Mouse (Mus musculus) testis, adult 2 months (tissue): ENCODE results near the gene 2310039H08Rik. TPM values are rescaled to one million over a fixed set of nuclear protein-coding genes. Genes with fewer than 3 reads are reported as not detected.
A peak's percentile ranks its signal among the peaks of the same experiment; 100 is the strongest.

Source experiments
- H3K27ac ChIP-seq: fragments of 200-500 bp; 2 replicates; pipeline ENCODE4 v1.5.1; 2012; ENCODE audit warnings: low read depth, low read length; ENCODE audit not compliant: control insufficient read depth, insufficient read depth
- H3K27me3 ChIP-seq: fragments of 200-500 bp; 2 replicates; pipeline ENCODE4 v1.6.1; 2012; ENCODE audit warnings: mild to moderate bottlenecking, low read length, moderate library complexity; ENCODE audit not compliant: control insufficient read depth, insufficient read depth
- H3K36me3 ChIP-seq: fragments of 200-500 bp; 2 replicates; pipeline ENCODE4 v1.6.1; 2012; ENCODE audit warnings: mild to moderate bottlenecking, low read length; ENCODE audit not compliant: control insufficient read depth, insufficient read depth
- H3K4me1 ChIP-seq: fragments of 200-500 bp; 2 replicates; pipeline ENCODE4 v1.6.1; 2012; ENCODE audit warnings: low read length; ENCODE audit not compliant: control insufficient read depth, insufficient read depth
- H3K4me3 ChIP-seq: fragments of 200-500 bp; 2 replicates; pipeline ENCODE4 v1.5.1; 2012; ENCODE audit warnings: low read depth, mild to moderate bottlenecking, low read length, moderate library complexity, mixed read lengths; ENCODE audit not compliant: control insufficient read depth
- CTCF ChIP-seq: fragments of 200-500 bp; IDR thresholded peaks from 2 replicates; pipeline ENCODE4 v1.5.1; 2012; ENCODE audit warnings: low read depth, mild to moderate bottlenecking, inconsistent platforms, low read length, moderate library complexity; ENCODE audit not compliant: control insufficient read depth, insufficient read depth, insufficient replicate concordance
- POLR2A ChIP-seq: fragments of 200-500 bp; IDR thresholded peaks from 2 replicates; pipeline ENCODE4 v1.6.1; 2012; ENCODE audit warnings: low read depth, mild to moderate bottlenecking, inconsistent platforms, low read length, moderate library complexity; ENCODE audit not compliant: control insufficient read depth
- polyA plus RNA-seq: library from polyadenylated mRNA; depleted of rRNA; stranded (reverse); fragments of >200 nt; gene quantifications from 2 replicates; pipeline ENCODE4 v1.2.3, GENCODE M21; 2012; rRNA removed

The 2310039H08Rik gene
- 86.6 and 89.2 TPM in 2 replicates for polyA plus RNA-seq

DNA sequence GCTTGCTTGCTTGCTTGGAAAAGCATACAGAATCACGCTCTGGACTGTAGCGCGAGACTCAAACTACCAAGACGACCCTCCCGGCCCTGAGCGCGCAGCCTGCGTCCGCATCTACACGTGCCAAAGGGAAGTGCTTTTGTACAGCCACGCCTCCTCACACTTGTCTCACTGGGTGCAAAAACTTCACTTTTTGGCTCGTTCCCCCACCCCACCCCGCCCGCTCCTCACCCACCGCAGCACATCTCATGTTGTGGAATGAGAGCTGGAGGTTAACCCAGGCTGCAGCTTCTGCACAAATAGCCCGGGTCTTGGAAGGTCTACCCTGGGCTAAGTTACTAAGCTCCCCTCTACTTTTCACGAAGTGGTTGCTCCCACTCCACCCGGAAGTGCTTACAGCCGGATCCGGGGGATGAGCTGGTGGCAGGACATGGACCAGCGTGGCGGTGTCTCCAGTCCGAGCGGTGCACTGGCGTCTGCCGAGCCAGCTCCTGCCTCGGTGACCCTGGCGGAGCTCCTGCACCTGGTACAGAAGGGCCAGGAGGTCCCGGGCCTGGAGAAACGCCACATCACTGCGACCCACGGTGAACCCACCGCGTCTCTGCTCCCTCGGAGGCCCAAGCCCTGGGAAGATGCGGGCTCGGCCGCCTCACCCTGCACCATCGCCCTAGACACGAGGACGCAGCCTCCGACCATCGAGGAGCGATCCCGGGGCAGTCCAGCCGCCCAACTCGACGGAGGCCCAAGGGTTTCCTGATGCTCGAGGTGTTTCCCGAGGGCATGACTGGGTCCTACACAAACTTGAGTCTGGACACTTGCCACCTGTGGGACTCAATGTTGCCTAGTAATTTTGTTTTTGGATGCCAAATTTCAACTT is at the start of gene 2310039H08Rik:
Gene 2310039H08Rik, plus strand, starts transcription at position 232 of the 874 bp plus-strand sequence.
- Histone ChIP-seq H3K27ac (peak within 1 kb of the TSS; percentile 87), H3K4me3 (peak within 1 kb of the TSS; percentile 92), H3K36me3 (peaks cover 4% of the 10 kb centered on the region; the same call in 1 of the 2 replicates), H3K4me1 (peaks cover 4% of the 10 kb centered on the region), H3K27me3 (no peaks in the 10 kb centered on the region)
- TF ChIP-seq CTCF (no peak), POLR2A (peak; percentile 86)

DNA sequence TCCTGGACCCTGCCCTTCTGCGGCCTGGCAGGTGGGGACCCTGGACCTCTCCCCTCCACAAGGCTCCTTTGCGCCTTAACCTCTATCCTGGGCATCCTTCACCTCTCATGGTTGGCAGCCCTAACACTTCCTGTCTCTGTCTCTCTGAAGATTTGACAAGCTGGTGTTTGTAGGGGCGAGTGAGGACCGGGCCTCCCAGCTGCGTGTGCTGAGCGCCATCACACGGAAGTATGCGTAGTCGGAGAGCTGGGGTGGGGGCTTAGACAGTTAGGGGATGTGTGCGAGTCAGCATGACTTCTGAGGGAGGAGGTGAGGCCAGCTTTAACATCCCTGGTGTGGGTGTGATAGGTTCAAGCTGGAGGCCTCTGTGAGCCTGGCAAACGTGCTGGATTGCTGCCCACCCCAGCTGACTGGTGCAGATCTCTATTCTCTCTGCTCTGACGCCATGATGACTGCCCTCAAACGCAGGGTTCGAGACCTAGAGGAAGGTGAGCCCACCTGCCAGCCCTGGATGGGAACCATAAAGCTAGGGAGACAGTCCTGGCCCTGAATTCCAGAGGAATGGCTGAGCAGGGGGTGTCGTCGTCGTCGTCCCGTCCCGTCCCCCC is 47.9 kb upstream of the 2310039H08Rik start:
- no peak overlapping the region for H3K4me3 ChIP-seq
- H3K36me3 ChIP-seq: no peaks in the 10 kb centered on the region; the same call in 1 of the 2 replicates
- no peak for TF ChIP-seq POLR2A
- no peak for TF ChIP-seq CTCF
- no peak overlapping the region for H3K27ac ChIP-seq
- H3K4me1 ChIP-seq: peaks cover 8% of the 10 kb centered on the region
- no peaks in the 10 kb centered on the region for H3K27me3 ChIP-seq

DNA sequence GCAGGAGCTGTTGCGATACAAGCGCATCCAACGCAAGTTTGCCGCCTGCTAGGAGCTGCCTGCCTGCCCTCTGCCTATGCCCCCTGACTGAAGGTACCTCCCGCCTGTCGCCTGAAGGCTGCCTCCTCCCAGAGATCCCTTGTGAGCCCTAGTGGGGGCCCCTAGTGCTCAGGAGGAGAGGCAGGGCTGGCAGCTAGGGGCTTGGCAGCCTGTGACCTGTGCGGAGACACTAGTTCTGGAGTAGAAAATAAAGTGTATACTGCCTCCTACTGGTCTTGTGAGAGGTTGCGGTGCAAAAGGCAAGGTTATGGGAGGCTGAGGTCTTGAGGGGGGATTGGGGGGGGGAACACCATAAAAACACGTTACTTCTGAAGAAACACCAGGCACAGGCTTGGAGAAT is 47.2 kb upstream of the 2310039H08Rik start:
- no peak overlapping the region for H3K4me3 ChIP-seq
- H3K4me1 ChIP-seq: peaks cover 8% of the 10 kb centered on the region
- H3K36me3 ChIP-seq: no peaks in the 10 kb centered on the region; the same call in 1 of the 2 replicates
- no peaks in the 10 kb centered on the region for H3K27me3 ChIP-seq
- TF ChIP-seq CTCF (peak; percentile 34; the same call in 1 of the 2 replicates), POLR2A (no peak)
- no peak overlapping the region for H3K27ac ChIP-seq

DNA sequence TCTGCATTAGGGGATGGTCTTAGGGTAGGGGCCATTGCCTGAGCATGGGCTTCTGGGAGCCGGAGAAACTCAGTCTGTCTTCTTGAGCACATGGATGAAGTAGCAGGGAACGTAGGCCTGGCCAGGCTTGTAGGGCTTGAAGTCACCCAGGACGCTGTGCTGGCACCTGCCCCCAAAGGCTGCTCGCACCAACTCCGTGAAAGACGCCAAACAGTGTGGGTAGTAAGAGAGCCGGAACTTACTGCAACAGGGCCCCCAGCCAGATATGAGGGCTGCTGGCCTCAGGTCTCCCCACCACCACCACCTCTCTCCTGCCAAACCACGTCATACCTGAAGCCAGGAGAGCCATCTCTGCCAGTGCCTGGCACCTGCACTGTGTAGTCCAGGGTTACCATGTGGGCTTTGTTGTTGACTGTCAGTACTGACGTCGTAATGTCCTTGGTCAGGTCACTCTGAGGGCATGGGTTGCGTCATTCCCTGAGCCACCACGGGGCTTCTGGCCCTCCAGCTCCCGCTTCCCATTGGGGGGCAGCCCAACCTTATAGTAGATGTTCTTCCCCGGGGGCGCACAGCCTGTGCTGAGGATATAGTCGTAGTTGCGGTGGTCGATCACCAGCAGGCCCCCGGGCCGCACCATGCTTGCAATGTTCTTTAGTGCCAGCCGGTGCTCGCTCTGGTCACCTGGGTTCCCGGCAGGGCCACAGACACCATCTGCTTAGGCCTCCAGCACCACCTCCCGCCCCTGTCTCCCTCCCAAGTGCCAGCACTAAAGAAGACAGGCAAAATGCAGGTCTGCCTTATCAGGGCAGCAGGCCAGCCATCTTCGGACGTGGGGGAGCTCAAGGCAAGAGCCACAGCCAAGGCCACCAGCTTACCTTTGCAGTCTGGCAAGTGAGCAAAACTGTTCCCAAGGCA is 46.4 kb upstream of the 2310039H08Rik start:
- Histone ChIP-seq H3K4me1 (peaks cover 8% of the 10 kb centered on the region), H3K27me3 (no peaks in the 10 kb centered on the region), H3K36me3 (no peaks in the 10 kb centered on the region; the same call in 1 of the 2 replicates), H3K27ac (no peak overlapping the region), H3K4me3 (no peak overlapping the region)
- no peak for TF ChIP-seq CTCF

DNA sequence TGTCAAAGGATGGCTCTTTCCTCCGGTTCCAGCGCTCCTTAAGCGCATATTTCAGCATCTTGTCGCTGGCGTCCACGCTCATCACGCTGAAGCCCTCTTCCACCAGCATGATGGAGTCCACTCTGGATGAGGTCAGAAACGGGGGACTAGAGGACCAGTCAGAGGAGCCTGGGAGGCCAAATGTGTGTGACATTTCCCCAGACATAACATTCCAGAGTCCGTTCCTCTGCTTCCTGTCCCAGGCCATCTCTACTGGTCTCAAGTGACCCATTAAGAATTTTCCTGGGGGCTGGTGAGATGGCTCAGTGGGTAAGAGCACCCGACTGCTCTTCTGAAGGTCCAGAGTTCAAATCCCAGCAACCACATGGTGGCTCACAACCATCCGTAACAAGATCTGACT is 45.2 kb upstream of the 2310039H08Rik start:
- Histone ChIP-seq H3K4me1 (peaks cover 8% of the 10 kb centered on the region), H3K27me3 (no peaks in the 10 kb centered on the region), H3K36me3 (no peaks in the 10 kb centered on the region; the same call in 1 of the 2 replicates), H3K4me3 (no peak overlapping the region), H3K27ac (no peak overlapping the region)
- no peak for TF ChIP-seq POLR2A
- TF ChIP-seq CTCF: no peak

DNA sequence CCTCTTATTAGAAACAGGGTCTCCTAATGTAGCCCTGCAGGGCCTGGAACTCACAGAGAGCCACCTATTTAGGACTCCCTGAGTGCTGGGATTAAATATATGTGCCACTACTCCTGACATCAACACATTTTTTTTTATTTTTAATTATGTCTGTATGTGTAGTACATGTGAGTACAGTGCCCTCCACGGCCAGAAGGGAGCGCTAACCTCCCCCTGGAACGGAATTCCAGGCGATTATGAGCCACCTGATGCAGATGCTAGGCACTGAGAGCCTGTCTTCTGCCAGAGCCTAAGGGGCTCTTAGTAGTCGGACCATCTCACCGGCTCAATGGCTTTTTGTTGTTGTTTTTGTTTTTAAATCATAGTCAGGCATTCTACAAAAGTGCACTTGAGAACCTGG is 44.4 kb upstream of the 2310039H08Rik start:
- Histone ChIP-seq H3K4me3 (no peak overlapping the region), H3K27me3 (no peaks in the 10 kb centered on the region)
- no peak for TF ChIP-seq POLR2A
- TF ChIP-seq CTCF: peak; percentile 26; the same call in 1 of the 2 replicates

DNA sequence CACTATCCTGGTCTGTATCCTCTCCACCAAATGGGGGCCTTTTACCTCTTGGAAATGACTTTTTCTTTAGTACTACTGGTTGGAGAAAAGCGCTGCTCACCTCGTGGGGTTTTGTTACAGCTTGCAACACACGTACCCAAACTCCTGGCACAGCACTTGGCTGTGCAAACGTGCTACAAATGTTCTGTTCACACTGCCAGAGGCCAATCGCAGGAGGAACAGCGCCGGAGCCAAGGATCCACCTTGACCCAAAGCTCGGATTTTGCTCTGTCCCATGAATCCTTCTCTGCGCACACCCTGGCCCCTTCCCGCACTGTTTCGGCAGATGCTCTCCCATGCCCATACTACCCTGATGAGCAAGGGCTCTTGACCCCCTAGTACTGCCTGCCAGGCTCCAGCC is 43.9 kb upstream of the 2310039H08Rik start:
- no peak for TF ChIP-seq POLR2A
- TF ChIP-seq CTCF: no peak
- Histone ChIP-seq H3K36me3 (no peaks in the 10 kb centered on the region), H3K27me3 (no peaks in the 10 kb centered on the region), H3K27ac (no peak overlapping the region), H3K4me3 (peak overlapping the region; percentile 14), H3K4me1 (peaks cover 8% of the 10 kb centered on the region)

More for the DNA sequence above, 44.4 kb upstream of the 2310039H08Rik start:
- H3K36me3 ChIP-seq: no peaks in the 10 kb centered on the region
- no peak overlapping the region for H3K27ac ChIP-seq
- peaks cover 8% of the 10 kb centered on the region for H3K4me1 ChIP-seq
